Mouse (Mus musculus): ENCODE measurements at regions not wholly inside any gene's neighbourhood (a gene's known extent, or its start where the extent isn't known, plus 50 kb on each side); places are given as distances from the start of the nearest gene placed in this dataset.

- TF ChIP-seq CTCF (IDR thresholded peaks at IDR 0.05; ENCODE audit: low read depth, low read length) = no peak
- TF ChIP-seq POLR2A (IDR thresholded peaks at IDR 0.05; ENCODE audit: borderline replicate concordance, low read depth, low read length) = no peak
These were observed 239.0 kb downstream of the Cxcl12 start for GRCm38 (mm10) chr6:117407206-117407858.
